Mouse (Mus musculus) embryonic facial prominence, embryonic 11.5 days (tissue): ENCODE results near the gene Gm28551. TPM values are rescaled to one million over a fixed set of nuclear protein-coding genes. Genes with fewer than 3 reads are reported as not detected.
"Not testable (repeated sequence)": the region's sequence is repeated elsewhere in the genome, so short reads cannot be mapped to it uniquely, and the experiment has no call there.

Experiments
- ATAC-seq: fragments of 200-750 bp; cut with Nextera tagmentation; replicated peaks from 2 replicates; pipeline ENCODE4 v1.8.0; 2017; ENCODE audit warnings: low read depth; ENCODE audit not compliant: insufficient number of reproducible peaks, low FRiP score, low TSS enrichment
- DNase-seq: peaks from one replicate; pipeline ENCODE4 v3.0.0-alpha.2; 2015; ENCODE audit warnings: low spot score
- H3K27ac ChIP-seq: fragments of 300-500 bp; sonication (generic); replicated peaks from 2 replicates; pipeline ENCODE4 v1.5.1; 2014; ENCODE audit warnings: mild to moderate bottlenecking, low read depth, low read length, control low read depth
- H3K27me3 ChIP-seq: fragments of 300-500 bp; sonication (generic); 2 replicates; pipeline ENCODE4 v1.6.1; 2014; ENCODE audit warnings: mild to moderate bottlenecking, low read length, moderate library complexity, mixed read lengths; ENCODE audit not compliant: control insufficient read depth, insufficient read depth
- H3K36me3 ChIP-seq: fragments of 300-500 bp; sonication (generic); replicated peaks from 2 replicates; pipeline ENCODE4 v1.6.1; 2014; ENCODE audit warnings: low read depth, mild to moderate bottlenecking, low read length, moderate library complexity, mixed read lengths; ENCODE audit not compliant: control insufficient read depth, insufficient read depth
- H3K4me1 ChIP-seq: fragments of 300-500 bp; sonication (generic); 2 replicates; pipeline ENCODE4 v1.6.1; 2014; ENCODE audit warnings: low read length, mixed read lengths; ENCODE audit not compliant: control insufficient read depth, insufficient read depth
- H3K4me2 ChIP-seq: fragments of 300-500 bp; sonication (generic); 2 replicates; pipeline ENCODE4 v1.6.1; 2014; ENCODE audit warnings: low read depth, mild to moderate bottlenecking, control low read depth, low read length, moderate library complexity
- H3K4me3 ChIP-seq: fragments of 300-500 bp; sonication (generic); 2 replicates; pipeline ENCODE4 v1.5.1; 2014; ENCODE audit warnings: low read depth, low read length, control low read depth
- H3K9ac ChIP-seq: fragments of 300-500 bp; sonication (generic); replicated peaks from 2 replicates; pipeline ENCODE4 v1.6.1; 2014; ENCODE audit warnings: mild to moderate bottlenecking, control low read depth, low read length
- H3K9me3 ChIP-seq: fragments of 300-500 bp; sonication (generic); replicated peaks from 2 replicates; pipeline ENCODE4 v1.6.1; 2016; ENCODE audit warnings: mild to moderate bottlenecking, low read length, inconsistent platforms, mixed read lengths; ENCODE audit not compliant: control insufficient read depth
- WGBS: fragments of 180-500 bp; shearing (Covaris S2); extraction: QIAGEN DNeasy Blood & Tissue Kit; methylation state at CpG from one replicate; pipeline ENCODE4 v1.1.7; 2014; 5-methylcytosine and 5-hydroxymethylcytosine counted together
- polyA plus RNA-seq: library from polyadenylated mRNA; unstranded; fragments of >200 nt; fragmentation: Nextera tagmentation; extraction: Ambion mirVana; gene quantifications from 2 replicates; pipeline ENCODE4 v1.2.1, GENCODE M21; 2014

Gm28551 gene
- polyA plus RNA-seq, 1 experiment from 2014 or later, result 1.4 TPM

GRCm38 (mm10) chr1:53341071-53341470, 11.4 kb downstream of the Gm28551 start:
- H3K27ac ChIP-seq, result no peak overlapping the region
- no peak overlapping the region for H3K4me2 ChIP-seq
- ATAC-seq (no peak), DNase-seq (no peak)
- no peaks in the 10 kb centered on the region; the same call in none of the 2 replicates for H3K36me3 ChIP-seq
- 97% methylated on average over 2 of the region's 2 CpGs for WGBS
- H3K9me3 ChIP-seq, result no peaks in the 10 kb centered on the region; the same call in 1 of the 2 replicates
- H3K4me3 ChIP-seq, result no peak overlapping the region
- H3K4me1 ChIP-seq, result no peaks in the 10 kb centered on the region
- H3K27me3 ChIP-seq, result no peaks in the 10 kb centered on the region
- no peak overlapping the region for H3K9ac ChIP-seq

GRCm38 (mm10) chr1:53337403-53337802, 15.1 kb downstream of the Gm28551 start:
- H3K4me1 ChIP-seq, ATAC-seq, H3K27ac ChIP-seq, DNase-seq, H3K27me3 ChIP-seq, H3K36me3 ChIP-seq, H3K4me3 ChIP-seq, H3K9ac ChIP-seq, H3K4me2 ChIP-seq, H3K9me3 ChIP-seq: not testable (repeated sequence)
- 76% methylated on average over 2 of the region's 2 CpGs for WGBS

- Histone ChIP-seq H3K36me3 (no peaks in the 10 kb centered on the region), H3K27ac (no peak overlapping the region), H3K9ac (no peak overlapping the region), H3K4me1 (no peaks in the 10 kb centered on the region), H3K27me3 (no peaks in the 10 kb centered on the region), H3K4me3 (no peak overlapping the region), H3K9me3 (no peaks in the 10 kb centered on the region), H3K4me2 (no peak overlapping the region)
- DNase-seq (no peak), ATAC-seq (no peak)
These were observed 17.0 kb downstream of the Gm28551 start for GRCm38 (mm10) chr1:53335465-53335864.

- not testable (repeated sequence) for H3K4me1 ChIP-seq, H3K36me3 ChIP-seq, H3K9me3 ChIP-seq, H3K9ac ChIP-seq, H3K27ac ChIP-seq, H3K4me2 ChIP-seq, H3K4me3 ChIP-seq, DNase-seq, ATAC-seq, H3K27me3 ChIP-seq
- 74% methylated on average over 5 of the region's 5 CpGs for WGBS
These were observed 18.9 kb downstream of the Gm28551 start for GRCm38 (mm10) chr1:53333527-53333926.

GRCm38 (mm10) chr1:53324827-53325494, 27.5 kb downstream of the Gm28551 start:
- no peaks in the 10 kb centered on the region for H3K27me3 ChIP-seq
- DNase-seq (no peak), ATAC-seq (no peak)
- H3K9me3 ChIP-seq, result no peaks in the 10 kb centered on the region
- no peak overlapping the region for H3K4me3 ChIP-seq
- no peak overlapping the region for H3K4me2 ChIP-seq
- H3K9ac ChIP-seq, result no peak overlapping the region
- no peak overlapping the region for H3K27ac ChIP-seq
- 92% methylated on average over 5 of the region's 5 CpGs for WGBS
- no peaks in the 10 kb centered on the region for H3K36me3 ChIP-seq
- no peaks in the 10 kb centered on the region for H3K4me1 ChIP-seq

- 87% methylated on average over 1 of the region's 1 CpGs for WGBS
- Histone ChIP-seq H3K4me3 (no peak overlapping the region), H3K9ac (no peak overlapping the region), H3K9me3 (no peaks in the 10 kb centered on the region), H3K36me3 (no peaks in the 10 kb centered on the region), H3K27ac (no peak overlapping the region), H3K4me1 (no peaks in the 10 kb centered on the region), H3K27me3 (no peaks in the 10 kb centered on the region), H3K4me2 (no peak overlapping the region)
- ATAC-seq (no peak), DNase-seq (no peak)
These were observed 28.2 kb downstream of the Gm28551 start for GRCm38 (mm10) chr1:53324277-53324676.

GRCm38 (mm10) chr1:53323254-53323653, 29.2 kb downstream of the Gm28551 start:
- Histone ChIP-seq H3K36me3 (no peaks in the 10 kb centered on the region), H3K9me3 (no peaks in the 10 kb centered on the region), H3K27ac (no peak overlapping the region), H3K4me3 (no peak overlapping the region), H3K4me2 (no peak overlapping the region), H3K27me3 (no peaks in the 10 kb centered on the region), H3K4me1 (no peaks in the 10 kb centered on the region), H3K9ac (no peak overlapping the region)
- DNase-seq, result no peak
- ATAC-seq, result no peak
- 86% methylated on average over 5 of the region's 5 CpGs for WGBS

GRCm38 (mm10) chr1:53321662-53322344, 30.7 kb downstream of the Gm28551 start:
- Histone ChIP-seq H3K9me3 (no peaks in the 10 kb centered on the region), H3K4me3 (no peak overlapping the region), H3K4me1 (no peaks in the 10 kb centered on the region), H3K27me3 (no peaks in the 10 kb centered on the region), H3K27ac (no peak overlapping the region), H3K4me2 (no peak overlapping the region), H3K36me3 (no peaks in the 10 kb centered on the region), H3K9ac (no peak overlapping the region)
- no peak for ATAC-seq
- DNase-seq, result no peak
- 98% methylated on average over 4 of the region's 4 CpGs for WGBS
